8 mouse cellular contexts compared by ENCODE assay signal in genomic region chr15:78712335-78713258, GRCm38 (mm10). TPM values are rescaled to one million over a fixed set of nuclear protein-coding genes. Genes with fewer than 3 reads are reported as not detected.
DNase-seq lines count a peak whose midpoint lies in the region; ATAC-seq and TF ChIP-seq lines count a peak whose summit lies in the region.

No protein-coding gene starts in this region.

- peak; percentile 52 for DNase-seq in lung, embryonic 14.5 days
- DNase-seq in lung, adult 18-20 months, result no peak
- DNase-seq in adrenal gland, postnatal 14 days, result peak; percentile 77
- DNase-seq in frontal cortex, adult 2 months (ENCODE audit: extremely low spot score in 1 of 2, low spot score in 1 of 2), result peak; percentile 72 to 73
- peak; percentile 9 to 53 for DNase-seq in kidney, postnatal 36 days
- DNase-seq in midbrain, embryonic 14.5 days, result peak; percentile 77
- peak; percentile 52 for DNase-seq in thymus, adult 2 months

- H3K36me3 ChIP-seq in lung, embryonic 14.5 days (ENCODE audit: insufficient read depth), result no peaks in the 10 kb centered on the region
- no peaks in the 10 kb centered on the region for H3K36me3 ChIP-seq in midbrain, embryonic 14.5 days (ENCODE audit: control insufficient read depth, insufficient read depth, low read length)
- no peaks in the 10 kb centered on the region for H3K36me3 ChIP-seq in thymus, adult 2 months (ENCODE audit: control insufficient read depth, insufficient read depth, low read length)

- peaks cover 77% of the 10 kb centered on the region for H3K27me3 ChIP-seq in lung, embryonic 14.5 days (ENCODE audit: insufficient read depth, low read length)
- peaks cover 36% of the 10 kb centered on the region; the same call in 1 of the 2 replicates for H3K27me3 ChIP-seq in midbrain, embryonic 14.5 days (ENCODE audit: control insufficient read depth, insufficient read depth, low read length)
- no peaks in the 10 kb centered on the region; the same call in 1 of the 2 replicates for H3K27me3 ChIP-seq in thymus, adult 2 months (ENCODE audit: control insufficient read depth, insufficient read depth, low read length)

- no peaks in the 10 kb centered on the region for H3K9me3 ChIP-seq in lung, embryonic 14.5 days (ENCODE audit: low read depth, low read length)
- no peaks in the 10 kb centered on the region for H3K9me3 ChIP-seq in midbrain, embryonic 14.5 days (ENCODE audit: control insufficient read depth, low read length)

- no peak overlapping the region for H3K27ac ChIP-seq in lung, embryonic 14.5 days (ENCODE audit: low read depth)
- H3K27ac ChIP-seq in midbrain, embryonic 14.5 days (replicated peaks; ENCODE audit: low read depth, low read length), result peak overlapping the region; percentile 45; the same call in 1 of the 2 replicates
- H3K27ac ChIP-seq in thymus, adult 2 months (ENCODE audit: control insufficient read depth, insufficient read depth, low read length), result no peak overlapping the region

- H3K4me3 ChIP-seq in lung, embryonic 14.5 days (ENCODE audit: low read depth, low read length), result peak overlapping the region; percentile 4; the same call in 1 of the 2 replicates
- peak overlapping the region; percentile 27 for H3K4me3 ChIP-seq in midbrain, embryonic 14.5 days (replicated peaks; ENCODE audit: low read depth, low read length)
- H3K4me3 ChIP-seq in thymus, adult 2 months (ENCODE audit: control insufficient read depth, insufficient read depth, low read length), result no peak overlapping the region

- H3K4me2 ChIP-seq in lung, embryonic 14.5 days, result peak overlapping the region; percentile 37; the same call in 1 of the 2 replicates
- peak overlapping the region; percentile 60 for H3K4me2 ChIP-seq in midbrain, embryonic 14.5 days (ENCODE audit: low read length)

- TF ChIP-seq POLR2A in thymus, adult 2 months (IDR thresholded peaks at IDR 0.05; ENCODE audit: control insufficient read depth, extremely low read depth, insufficient read depth, low read length, poor library complexity), result no peak

- H3K9ac ChIP-seq in lung, embryonic 14.5 days, result no peak overlapping the region
- peak overlapping the region; percentile 50 for H3K9ac ChIP-seq in midbrain, embryonic 14.5 days (replicated peaks; ENCODE audit: low read length)

- no peaks in the 10 kb centered on the region for H3K4me1 ChIP-seq in lung, embryonic 14.5 days (ENCODE audit: insufficient read depth)
- peaks cover 44% of the 10 kb centered on the region for H3K4me1 ChIP-seq in midbrain, embryonic 14.5 days (ENCODE audit: control insufficient read depth, insufficient read depth, low read length)
- peaks cover 47% of the 10 kb centered on the region for H3K4me1 ChIP-seq in thymus, adult 2 months (replicated peaks; ENCODE audit: control insufficient read depth, insufficient read depth, low read length)

- no peak for ATAC-seq in lung, embryonic 14.5 days (ENCODE audit: insufficient read depth)
- ATAC-seq in midbrain, embryonic 14.5 days (ENCODE audit: low FRiP score, low TSS enrichment), result no peak; the same call in 1 of the 2 replicates
- ATAC-seq in erythroid progenitor cell, adult 5-6 weeks (replicated peaks; ENCODE audit: low FRiP score, poor library complexity, severe bottlenecking), result no peak

- no peak for TF ChIP-seq CTCF in lung, embryonic 14.5 days (IDR thresholded peaks at IDR 0.05; ENCODE audit: low read depth)
- TF ChIP-seq CTCF in thymus, adult 2 months (IDR thresholded peaks at IDR 0.05; ENCODE audit: borderline replicate concordance, control insufficient read depth, extremely low read depth, insufficient read depth, low read length, poor library complexity), result no peak

- WGBS in lung, embryonic 14.5 days, result 7% methylated on average over 53 of the region's 53 CpGs
- whole genome bisulfite sequencing in midbrain, embryonic 14.5 days, result 7% methylated on average over 50 of the region's 53 CpGs
- WGBS in thymus, adult 2 months, result 12% methylated on average over 52 of the region's 53 CpGs

RNA-seq across cellular contexts. Expression of gene Elfn2, which starts 6.0 kb away (rescaled TPM):
- polyA plus RNA-seq in lung, embryonic 14.5 days (2014; fragmentation: Nextera tagmentation; extraction: Ambion mirVana), result 0.03 and 0.08 TPM in 2 replicates
- 4.4 and 5.6 TPM in 2 replicates for total RNA-seq in adrenal gland, postnatal 14 days (2021)
- polyA plus RNA-seq in frontal cortex, adult 2 months (2012; rRNA removed), result 64.9 and 68.2 TPM in 2 replicates
- polyA plus RNA-seq in midbrain, embryonic 14.5 days (2014; fragmentation: Nextera tagmentation; extraction: Ambion mirVana), result 4.0 and 8.1 TPM in 2 replicates
- 4.7 and 8.4 TPM in 2 replicates for polyA plus RNA-seq in thymus, adult 2 months (2012; rRNA removed)
- not detected in 2 replicates for total RNA-seq in erythroid progenitor cell, adult 5-6 weeks (2015; ENCODE audit: low replicate concordance)
- not detected in 2 replicates for total RNA-seq in erythroid progenitor cell, adult 5-6 weeks (2017; ENCODE audit: low replicate concordance)

Comparison
In these comparisons a context has a peak if more than half of its experiments do, and no peak if none do; other contexts are left out.
1. DNase-seq: peak in lung, embryonic 14.5 days (single experiment), adrenal gland, postnatal 14 days (single experiment), frontal cortex, adult 2 months (2 of 2), kidney, postnatal 36 days (2 of 2), midbrain, embryonic 14.5 days (single experiment) and thymus, adult 2 months (single experiment); none in lung, adult 18-20 months (0 of 2).